ENCODE assay signal across 9 mouse cellular contexts in genomic region chr4:63408649-63409048, GRCm38 (mm10). TPM values are rescaled to one million over a fixed set of nuclear protein-coding genes. Genes with fewer than 3 reads are reported as not detected.
DNase-seq lines count a peak whose midpoint lies in the region.
"Had no signal": no experiment of that assay in that cellular context is flagged by ENCODE, and none has a peak within 500 bp of the region (broad histone marks: within the 10 kb centered on the region; RNA-seq: fewer than 3 reads in every experiment).

No protein-coding gene starts in this region.

- DNase-seq in adrenal gland, adult (ENCODE audit: inconsistent age in 2 of 2, low spot score in 1 of 2), result peak; percentile 63 to 83
- no peak for DNase-seq in adrenal gland, adult 8-10 months
- DNase-seq in adrenal gland, adult 2 months, result peak; percentile 55
- peak; percentile 73 for DNase-seq in heart, postnatal 4 days
- peak; percentile 44 to 62 for DNase-seq in layer of hippocampus, postnatal 25 days (ENCODE audit: extremely low spot score in 1 of 2, low spot score in 1 of 2)
- peak; percentile 74 to 83 for DNase-seq in lung, postnatal 4 days
- peak; percentile 62 for DNase-seq in retina, postnatal 7 days (ENCODE audit: low read depth, low spot score)

- H3K36me3 ChIP-seq in erythroblast, embryonic 14.5 days (ENCODE audit: control insufficient read depth), result no peaks in the 10 kb centered on the region

- H3K4me1 ChIP-seq in erythroblast, embryonic 14.5 days (ENCODE audit: control insufficient read depth), result peaks cover 73% of the 10 kb centered on the region

- peaks cover 6% of the 10 kb centered on the region for H3K27me3 ChIP-seq in erythroblast, embryonic 14.5 days (ENCODE audit: control insufficient read depth)

- no peaks in the 10 kb centered on the region for H3K9me3 ChIP-seq in erythroblast, embryonic 14.5 days (ENCODE audit: control insufficient read depth, low read length)

- H3K4me3 ChIP-seq in erythroblast, embryonic 14.5 days (replicated peaks), result peak overlapping the region; percentile 74

RNA-seq across cellular contexts. Expression of gene Akna, which starts 5.5 kb away (rescaled TPM):
- total RNA-seq in adrenal gland, adult 8-10 months (2022), result 1 to 10 TPM; 4.4 to 9.9 (median 7.0) TPM
- 1 to 10 TPM; 3.9 to 4.7 TPM for total RNA-seq in adrenal gland, adult 2 months (2021)
- 5.1 and 5.6 TPM in 2 replicates for polyA plus RNA-seq in adrenal gland, adult 2 months (2012; rRNA removed)
- 1.3 and 1.6 TPM in 2 replicates for polyA plus RNA-seq in erythroblast, embryonic 14.5 days (2012)
- 1 to 10 TPM; 4.8 to 5.3 TPM for total RNA-seq in heart, postnatal 4 days (2021)
- total RNA-seq in layer of hippocampus, postnatal 25 days (2021), result 1 to 10 TPM; 2.6 to 4.4 TPM

RNA-seq across cellular contexts. Expression of gene Orm2, which starts 46.4 kb away (rescaled TPM):
- 1 to 10 TPM in 3 of 4 experiments, under 1 TPM in 1; 0.74 to 4.3 (median 2.8) TPM for total RNA-seq in adrenal gland, adult 8-10 months (2022)
- total RNA-seq in adrenal gland, adult 2 months (2021), result 1 to 10 TPM; 3.9 to 8.2 TPM
- polyA plus RNA-seq in adrenal gland, adult 2 months (2012; rRNA removed), result 0.51 and 1.1 TPM in 2 replicates
- polyA plus RNA-seq in erythroblast, embryonic 14.5 days (2012), result not detected in 2 replicates
- total RNA-seq in heart, postnatal 4 days (2021), result not detected
- not detected for total RNA-seq in layer of hippocampus, postnatal 25 days (2021)
- total RNA-seq: left cerebral cortex, adult 8-10 months had no signal

RNA-seq across cellular contexts. Expression of gene Orm3, which starts 52.7 kb away (rescaled TPM):
- total RNA-seq in adrenal gland, adult 8-10 months (2022), result 10 to 100 TPM in 1 of 4 experiments, 1 to 10 TPM in 3; 6.4 to 14.0 (median 8.7) TPM
- total RNA-seq in adrenal gland, adult 2 months (2021), result 10 to 100 TPM; 11.7 to 12.3 TPM
- 1.8 and 2.2 TPM in 2 replicates for polyA plus RNA-seq in adrenal gland, adult 2 months (2012; rRNA removed)
- polyA plus RNA-seq in erythroblast, embryonic 14.5 days (2012), result not detected in 2 replicates
- total RNA-seq in heart, postnatal 4 days (2021), result not detected
- not detected for total RNA-seq in layer of hippocampus, postnatal 25 days (2021)
- total RNA-seq: left cerebral cortex, adult 8-10 months had no signal

Comparison
In these comparisons a context has a peak if more than half of its experiments do, and no peak if none do; other contexts are left out.
1. RNA of gene Orm3, which starts 52.7 kb away (total RNA-seq): 11.7 to 12.3 TPM in adrenal gland, adult 2 months and 6.4 to 14.0 TPM in adrenal gland, adult 8-10 months; not detected in heart, postnatal 4 days and not detected in layer of hippocampus, postnatal 25 days; every median in the first group is over 4 times any median in the second.